Mouse (Mus musculus): ENCODE measurements around the gene Corin. TPM values are rescaled to one million over a fixed set of nuclear protein-coding genes. Genes with fewer than 3 reads are reported as not detected.

The Corin gene
- polyA plus RNA-seq, 1 experiment from 2014 or later = 1.0 TPM

Other genes with a start within 250 kb of the Corin start
- 21.8 and 24.8 TPM in 2 replicates for gene Nfxl1, start 55.2 kb upstream of the Corin start, polyA plus RNA-seq (2016; fragmentation: Nextera tagmentation; extraction: Ambion mirVana)
- 1.1 and 1.8 TPM in 2 replicates for gene Zar1, start 76.8 kb upstream of the Corin start, polyA plus RNA-seq (2016; fragmentation: Nextera tagmentation; extraction: Ambion mirVana)
- gene Gm5868, start 83.1 kb upstream of the Corin start, polyA plus RNA-seq (2016; fragmentation: Nextera tagmentation; extraction: Ambion mirVana) = 3.2 and 3.5 TPM in 2 replicates
- gene Cnga1, start 139.8 kb upstream of the Corin start, polyA plus RNA-seq (2016; fragmentation: Nextera tagmentation; extraction: Ambion mirVana) = not detected in 2 replicates
- 0.49 and 0.56 TPM in 2 replicates for gene Nipal1, start 143.3 kb upstream of the Corin start, polyA plus RNA-seq (2016; fragmentation: Nextera tagmentation; extraction: Ambion mirVana)
- gene Txk, start 248.3 kb upstream of the Corin start, polyA plus RNA-seq (2016; fragmentation: Nextera tagmentation; extraction: Ambion mirVana) = not detected in 2 replicates

All from forebrain, embryonic 12.5 days (tissue).